Mouse (Mus musculus) yolk sac, embryonic 10.5 days (tissue): Measurements from ENCODE around the gene Gipc3.

Source experiments
- DNase-seq: peaks from one replicate; pipeline ENCODE4 v3.0.0-alpha.2; 2017; ENCODE audit warnings: low spot score

The Gipc3 gene

GRCm38 (mm10) chr10:81321436-81321835, 21.6 kb downstream of the Gipc3 start:
- no peak for DNase-seq

GRCm38 (mm10) chr10:81320550-81321347, 22.3 kb downstream of the Gipc3 start, which contains the start of gene Cactin:
Cactin (plus strand) TSS chr10:81321103.
- peak; percentile 100 for DNase-seq

DNA sequence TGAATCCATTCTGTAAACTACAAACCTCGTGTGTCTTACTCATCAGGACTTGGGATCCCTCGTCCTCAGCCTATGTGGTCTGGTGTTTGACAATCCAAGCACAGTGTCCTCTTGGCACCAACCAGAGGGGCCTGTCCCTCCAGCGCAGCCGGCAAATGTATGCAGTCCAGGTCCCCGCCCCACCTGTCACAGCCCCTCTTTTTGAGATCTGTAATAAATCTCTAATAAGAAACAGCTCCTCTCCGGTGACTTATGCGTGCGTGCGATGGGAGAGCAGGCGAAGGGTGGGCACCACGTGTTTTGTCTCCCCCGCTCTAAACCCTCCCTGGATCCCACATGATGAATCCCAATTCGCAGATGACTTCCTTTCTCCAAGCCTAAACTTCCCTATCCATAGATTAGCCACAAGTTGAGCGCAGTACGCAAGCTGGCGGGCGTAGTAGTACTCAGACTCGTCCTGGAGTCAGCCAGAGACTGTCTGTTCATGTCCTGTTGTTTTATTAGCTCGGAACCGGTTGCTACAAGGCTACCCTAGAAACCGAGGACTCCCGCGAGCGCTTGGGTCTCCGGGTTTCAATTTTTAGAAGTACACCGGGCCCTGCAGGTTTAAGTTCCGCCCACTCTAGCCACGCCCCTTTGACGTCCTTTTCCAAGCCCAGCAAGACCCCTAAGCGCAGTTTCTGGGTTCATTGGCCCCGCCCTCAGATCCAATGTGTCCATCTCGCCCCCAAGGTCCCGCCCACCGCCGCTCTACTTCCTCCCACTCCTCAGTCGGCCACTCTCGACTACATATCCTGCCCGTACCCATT, 23.1 kb downstream of the Gipc3 start:
- DNase-seq: peak; percentile 100

GRCm38 (mm10) chr10:81319330-81319699, 23.8 kb downstream of the Gipc3 start:
- no peak for DNase-seq

- no peak for DNase-seq
Measured at GRCm38 (mm10) chr10:81318589-81319329, 24.3 kb downstream of the Gipc3 start.

DNA sequence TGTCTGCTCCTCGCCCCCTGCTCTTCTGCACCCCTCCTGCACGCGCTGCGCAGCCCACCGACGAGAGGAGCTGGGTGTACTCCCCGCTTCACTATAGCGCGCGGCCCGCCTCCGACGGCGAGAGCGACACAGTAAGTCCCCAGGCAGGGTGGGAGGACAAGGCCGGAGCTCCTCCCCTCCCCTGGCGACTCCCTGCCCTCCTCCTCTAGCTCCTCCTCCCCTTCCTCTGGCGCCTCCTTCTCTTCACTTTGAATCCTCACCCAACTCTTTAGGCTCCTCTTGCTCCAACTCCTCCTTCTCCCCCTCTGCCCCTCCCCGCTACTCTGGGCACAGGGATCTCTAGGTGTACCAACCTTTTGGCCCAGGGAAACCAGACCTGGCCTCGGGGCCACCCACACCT, 25.8 kb downstream of the Gipc3 start:
- no peak for DNase-seq

DNA sequence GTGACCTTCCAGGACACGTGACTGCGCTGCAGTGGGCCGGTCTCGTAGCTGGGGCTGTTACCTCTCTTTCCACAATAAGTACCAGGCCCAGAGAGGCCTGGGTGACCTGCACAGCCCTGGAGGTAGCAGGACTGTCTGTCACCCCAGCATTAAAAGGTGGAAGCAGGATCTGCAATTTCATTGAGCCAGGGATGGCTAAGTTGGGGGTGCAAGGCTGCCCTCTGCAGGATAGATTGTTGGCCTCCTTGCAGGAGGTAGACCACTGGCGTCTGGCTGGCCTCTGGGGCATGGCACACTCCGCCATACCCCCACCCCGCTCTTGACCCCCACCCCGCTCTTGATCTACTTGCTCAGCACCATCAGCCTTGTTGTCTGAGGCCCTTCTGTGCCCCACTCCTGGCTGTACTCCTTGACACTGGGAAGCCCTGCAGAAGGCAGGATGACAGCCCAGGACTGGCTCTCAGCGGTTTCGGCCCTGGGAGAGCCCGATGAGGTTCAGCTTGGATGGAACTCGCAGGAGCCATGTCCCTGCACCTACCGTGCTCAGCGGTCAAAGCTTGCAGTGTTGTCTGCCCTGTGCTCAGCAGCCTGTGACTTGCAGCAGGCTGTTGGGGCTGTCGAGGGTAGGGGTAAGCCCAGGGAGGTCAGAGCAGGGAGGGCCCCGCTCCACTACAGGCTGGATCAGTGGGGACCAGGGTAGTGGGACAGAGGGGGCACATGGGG, 26.6 kb downstream of the Gipc3 start:
- DNase-seq: no peak

DNA sequence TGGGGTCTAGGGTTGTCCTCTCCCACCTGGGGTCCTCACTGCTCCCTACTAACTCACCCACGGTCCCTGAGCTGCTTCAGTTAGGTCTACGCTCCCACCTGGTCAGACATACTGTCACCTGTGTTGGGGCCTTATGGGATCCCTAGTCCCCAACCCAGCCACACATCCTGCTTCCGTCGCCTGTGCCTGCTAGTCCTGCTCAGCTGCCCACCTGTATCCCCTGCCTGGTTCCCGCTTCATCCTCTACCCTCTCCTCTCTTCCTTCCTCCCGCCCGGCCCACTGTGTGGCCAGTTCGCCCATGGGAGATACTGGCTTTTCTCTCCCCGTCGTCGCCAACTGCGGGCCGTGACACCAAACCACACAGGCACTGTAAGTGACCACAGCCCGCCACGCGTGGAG, 27.5 kb downstream of the Gipc3 start:
- no peak for DNase-seq

DNA sequence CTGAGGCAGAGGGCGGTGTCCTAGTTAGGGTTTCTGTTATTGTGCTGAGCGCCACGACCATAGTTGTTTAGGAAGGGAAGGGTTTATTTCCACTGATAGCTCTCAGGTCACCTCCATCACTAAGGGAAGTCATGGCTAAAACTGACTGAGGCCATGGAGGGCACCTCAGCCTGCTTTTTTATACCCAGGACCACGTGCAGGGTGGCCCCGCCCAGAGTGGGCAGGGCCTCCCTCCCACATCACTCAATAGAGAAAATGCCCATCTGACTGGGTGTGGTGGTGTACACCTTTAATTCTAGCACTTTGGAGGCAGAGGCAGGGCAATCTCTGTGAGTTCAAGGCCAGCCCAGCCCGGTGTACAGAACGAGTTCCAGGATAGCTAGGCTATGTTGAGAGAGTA, 28.9 kb downstream of the Gipc3 start:
- DNase-seq: no peak

- no peak for DNase-seq
Measured at GRCm38 (mm10) chr10:81313581-81313980, 29.5 kb downstream of the Gipc3 start.

DNA sequence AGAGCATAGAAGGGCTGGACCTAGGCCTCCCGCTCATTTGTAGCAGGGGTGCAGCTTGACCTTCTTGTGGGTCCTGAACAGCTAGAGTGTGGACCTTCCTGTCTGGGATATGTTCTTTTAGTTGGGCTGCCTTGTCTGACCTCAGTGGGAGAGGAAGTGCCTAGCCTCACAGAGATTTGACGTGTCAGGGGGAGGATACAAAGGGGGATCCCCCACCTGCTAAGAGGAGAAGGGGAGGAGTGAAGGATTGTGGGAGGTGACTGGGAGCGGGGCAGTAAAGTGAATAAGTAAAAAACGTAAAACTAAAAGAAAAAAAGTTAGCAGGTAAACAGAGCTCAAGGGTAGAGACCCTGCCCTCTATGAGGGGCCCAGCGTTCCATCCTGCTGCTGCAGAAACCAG, 33.5 kb downstream of the Gipc3 start:
- DNase-seq: no peak

- no peak for DNase-seq
Measured at GRCm38 (mm10) chr10:81306837-81307682, 36.0 kb downstream of the Gipc3 start.

DNA sequence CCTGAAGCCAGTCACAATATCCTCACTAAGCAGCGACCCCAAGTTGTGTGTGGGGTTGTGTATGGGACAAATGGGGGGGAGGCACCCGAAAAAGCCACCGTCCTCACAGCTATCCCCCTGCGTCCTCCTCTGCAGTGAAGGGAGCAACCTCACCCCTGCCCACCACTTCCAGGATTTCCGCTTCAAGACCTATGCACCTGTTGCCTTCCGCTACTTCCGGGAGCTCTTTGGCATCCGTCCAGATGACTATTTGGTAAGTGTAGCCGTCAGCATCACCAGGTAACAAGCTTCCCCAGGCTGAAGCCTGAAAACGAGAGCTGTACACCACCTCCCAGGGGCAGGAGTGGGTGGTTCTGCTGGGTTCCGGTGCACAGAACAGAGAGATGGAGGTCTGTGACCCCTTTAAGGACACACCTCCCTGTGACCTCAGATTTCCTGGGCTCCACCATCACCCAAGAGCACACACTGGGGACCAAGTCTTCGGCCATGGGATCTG, 36.8 kb downstream of the Gipc3 start:
- DNase-seq: no peak

DNA sequence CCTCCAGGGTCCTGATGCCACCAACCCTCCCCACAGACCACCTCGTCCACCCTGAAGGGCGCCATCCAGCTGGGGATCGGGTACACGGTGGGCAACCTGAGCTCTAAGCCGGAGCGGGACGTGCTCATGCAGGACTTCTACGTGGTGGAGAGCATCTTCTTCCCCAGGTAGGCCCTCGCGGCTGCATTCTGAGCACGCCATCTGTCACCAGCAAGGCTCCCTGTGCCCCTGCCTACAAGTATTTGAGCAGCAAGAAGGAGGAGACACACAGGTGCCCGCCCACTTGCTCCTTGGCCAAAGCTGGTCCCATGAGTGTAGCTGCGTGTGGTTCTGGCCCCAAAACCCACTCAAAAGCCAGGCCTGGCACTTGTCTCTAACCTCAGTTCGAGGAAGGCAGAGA, 37.4 kb downstream of the Gipc3 start:
- no peak for DNase-seq

- no peak for DNase-seq
Measured at GRCm38 (mm10) chr10:81304597-81305238, 38.3 kb downstream of the Gipc3 start.

- DNase-seq: no peak
Measured at GRCm38 (mm10) chr10:81303761-81304160, 39.3 kb downstream of the Gipc3 start.

GRCm38 (mm10) chr10:81303258-81303657, 39.8 kb downstream of the Gipc3 start:
- no peak for DNase-seq

DNA sequence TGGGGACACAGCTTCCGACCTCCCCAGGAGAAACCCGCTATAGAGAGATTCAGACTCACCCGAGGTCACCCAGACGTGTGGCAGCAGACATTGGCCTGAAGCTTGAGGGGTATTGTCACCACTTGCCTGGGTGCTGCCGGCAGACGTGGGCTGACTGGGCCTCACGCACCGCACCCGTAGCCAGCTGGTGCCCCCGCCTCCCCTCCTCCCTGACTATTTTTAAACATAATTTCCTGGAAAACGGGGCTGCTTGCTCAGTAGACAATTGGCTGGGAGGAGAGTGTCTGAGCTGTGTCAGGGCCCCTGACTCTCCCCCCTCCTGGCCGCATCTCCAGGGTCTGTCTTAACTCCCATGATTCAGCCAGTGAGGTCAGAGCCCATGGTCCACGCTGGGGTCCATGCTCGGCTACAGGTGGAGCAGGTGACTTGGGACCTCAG, 40.3 kb downstream of the Gipc3 start:
- peak; percentile 72 for DNase-seq

DNA sequence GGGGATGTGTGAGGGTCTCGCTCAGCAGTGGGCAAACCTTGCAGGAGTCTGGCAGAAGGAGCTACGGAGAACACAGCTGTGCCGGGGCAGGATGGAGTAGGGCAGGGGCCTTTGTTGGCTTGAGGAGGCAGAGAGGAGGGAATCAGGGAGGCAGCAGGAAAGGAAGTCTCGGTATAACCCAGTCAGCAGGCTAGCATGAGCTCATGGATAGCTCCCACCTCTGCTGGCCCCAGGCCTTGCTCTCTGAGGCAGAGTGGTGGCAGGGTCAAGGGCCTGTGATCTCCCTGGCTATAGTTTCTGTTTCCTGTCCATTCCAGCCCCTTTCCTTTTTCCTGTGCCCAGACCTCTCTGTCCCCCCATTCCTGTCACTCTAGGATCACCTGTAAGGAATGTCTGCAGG, 40.8 kb downstream of the Gipc3 start:
- no peak for DNase-seq

- no peak for DNase-seq
Measured at GRCm38 (mm10) chr10:81301321-81301720, 41.7 kb downstream of the Gipc3 start.
